Mouse (Mus musculus) midbrain, embryonic 14.5 days (tissue): Measurements from ENCODE around the gene Mettl24. TPM values are rescaled to one million over a fixed set of nuclear protein-coding genes. Genes with fewer than 3 reads are reported as not detected.

ENCODE experiments used
- ATAC-seq: fragments of 200-750 bp; cut with Nextera tagmentation; 2 replicates; pipeline ENCODE4 v1.8.0; 2017; ENCODE audit warnings: moderate number of reproducible peaks, moderate library complexity; ENCODE audit not compliant: low FRiP score, low TSS enrichment
- DNase-seq: peaks from one replicate; pipeline ENCODE4 v3.0.0-alpha.2; 2015
- H3K27ac ChIP-seq: fragments of 300-500 bp; sonication (generic); replicated peaks from 2 replicates; pipeline ENCODE4 v1.5.1; 2014; ENCODE audit warnings: mild to moderate bottlenecking, low read depth, low read length, moderate library complexity
- H3K27me3 ChIP-seq: fragments of 300-500 bp; sonication (generic); 2 replicates; pipeline ENCODE4 v1.6.1; 2014; ENCODE audit warnings: low read length, control low read depth, mixed read lengths; ENCODE audit not compliant: control insufficient read depth, insufficient read depth
- H3K36me3 ChIP-seq: fragments of 300-500 bp; sonication (generic); 2 replicates; pipeline ENCODE4 v1.6.1; 2014; ENCODE audit warnings: low read length, control low read depth; ENCODE audit not compliant: control insufficient read depth, insufficient read depth
- H3K4me1 ChIP-seq: fragments of 300-500 bp; sonication (generic); 2 replicates; pipeline ENCODE4 v1.6.1; 2014; ENCODE audit warnings: mild to moderate bottlenecking, antibody characterized with exemption, low read length, control low read depth; ENCODE audit not compliant: control insufficient read depth, insufficient read depth
- H3K4me2 ChIP-seq: fragments of 300-500 bp; sonication (generic); 2 replicates; pipeline ENCODE4 v1.6.1; 2014; ENCODE audit warnings: mild to moderate bottlenecking, low read length, moderate library complexity
- H3K4me3 ChIP-seq: fragments of 300-500 bp; sonication (generic); replicated peaks from 2 replicates; pipeline ENCODE4 v1.5.1; 2014; ENCODE audit warnings: low read depth, low read length
- H3K9ac ChIP-seq: fragments of 300-500 bp; sonication (generic); replicated peaks from 2 replicates; pipeline ENCODE4 v1.6.1; 2014; ENCODE audit warnings: mild to moderate bottlenecking, low read length, moderate library complexity
- H3K9me3 ChIP-seq: fragments of 300-500 bp; sonication (generic); 2 replicates; pipeline ENCODE4 v1.6.1; 2016; ENCODE audit warnings: low read length, control low read depth, mixed read lengths; ENCODE audit not compliant: control insufficient read depth
- WGBS: fragments of 180-500 bp; shearing (Covaris S2); extraction: QIAGEN DNeasy Blood & Tissue Kit; methylation state at CpG from one replicate; pipeline ENCODE4 v1.1.7; 2014; 5-methylcytosine and 5-hydroxymethylcytosine counted together
- polyA plus RNA-seq: library from polyadenylated mRNA; unstranded; fragments of >200 nt; fragmentation: Nextera tagmentation; extraction: Ambion mirVana; gene quantifications from 2 replicates; pipeline ENCODE4 v1.2.1, GENCODE M21; 2014

The Mettl24 gene
- polyA plus RNA-seq, 1 experiment from 2014 or later, result 0.41 TPM

- H3K4me2 ChIP-seq, result no peak overlapping the region
- WGBS, result 80% methylated on average over 6 of the region's 6 CpGs
- peaks cover 9% of the 10 kb centered on the region for H3K4me1 ChIP-seq
- H3K9me3 ChIP-seq, result no peaks in the 10 kb centered on the region
- H3K9ac ChIP-seq, result no peak overlapping the region
- no peaks in the 10 kb centered on the region for H3K36me3 ChIP-seq
- no peak overlapping the region for H3K4me3 ChIP-seq
- peak overlapping the region; percentile 39; the same call in 1 of the 2 replicates for H3K27ac ChIP-seq
- DNase-seq (no peak), ATAC-seq (no peak)
- H3K27me3 ChIP-seq, result no peaks in the 10 kb centered on the region
These were observed 5.2 kb downstream of the Mettl24 start for GRCm38 (mm10) chr10:40688266-40688665.

- no peak for ATAC-seq
- 36% methylated on average over 1 of the region's 1 CpGs for WGBS
These were observed 5.8 kb downstream of the Mettl24 start for GRCm38 (mm10) chr10:40688873-40689272.

GRCm38 (mm10) chr10:40698652-40699051, 15.6 kb downstream of the Mettl24 start:
- no peaks in the 10 kb centered on the region for H3K27me3 ChIP-seq
- WGBS, result 73% methylated on average over 4 of the region's 4 CpGs
- DNase-seq (no peak), ATAC-seq (no peak)
- H3K4me1 ChIP-seq, result no peaks in the 10 kb centered on the region
- H3K9ac ChIP-seq, result no peak overlapping the region
- no peak overlapping the region for H3K4me3 ChIP-seq
- H3K27ac ChIP-seq, result no peak overlapping the region
- H3K36me3 ChIP-seq, result no peaks in the 10 kb centered on the region
- H3K9me3 ChIP-seq, result no peaks in the 10 kb centered on the region
- H3K4me2 ChIP-seq, result no peak overlapping the region

More at GRCm38 (mm10) chr10:40688873-40689272, 5.8 kb downstream of the Mettl24 start:
- Histone ChIP-seq H3K4me1 (peaks cover 3% of the 10 kb centered on the region), H3K27ac (peak overlapping the region; percentile 53), H3K4me3 (no peak overlapping the region), H3K4me2 (no peak overlapping the region), H3K27me3 (no peaks in the 10 kb centered on the region), H3K9ac (no peak overlapping the region), H3K9me3 (no peaks in the 10 kb centered on the region), H3K36me3 (no peaks in the 10 kb centered on the region)
- peak; percentile 46 for DNase-seq

GRCm38 (mm10) chr10:40711127-40711526, 28.0 kb downstream of the Mettl24 start:
- H3K27ac ChIP-seq, result no peak overlapping the region
- no peak overlapping the region for H3K9ac ChIP-seq
- H3K4me1 ChIP-seq, result no peaks in the 10 kb centered on the region
- no peak overlapping the region for H3K4me2 ChIP-seq
- H3K27me3 ChIP-seq, result no peaks in the 10 kb centered on the region
- no peak for ATAC-seq
- no peak overlapping the region for H3K4me3 ChIP-seq
- H3K9me3 ChIP-seq, result no peaks in the 10 kb centered on the region
- H3K36me3 ChIP-seq, result no peaks in the 10 kb centered on the region
- WGBS, result 87% methylated on average over 7 of the region's 7 CpGs
- no peak for DNase-seq

GRCm38 (mm10) chr10:40713018-40713608, 30.0 kb downstream of the Mettl24 start:
- Histone ChIP-seq H3K27me3 (no peaks in the 10 kb centered on the region), H3K9ac (no peak overlapping the region), H3K4me1 (no peaks in the 10 kb centered on the region), H3K9me3 (no peaks in the 10 kb centered on the region), H3K27ac (no peak overlapping the region), H3K4me2 (no peak overlapping the region), H3K4me3 (no peak overlapping the region), H3K36me3 (no peaks in the 10 kb centered on the region)
- ATAC-seq, result no peak; the same call in 1 of the 2 replicates
- 38% methylated on average over 9 of the region's 9 CpGs for WGBS
- DNase-seq, result no peak

- H3K4me3 ChIP-seq, result no peak overlapping the region
- no peak overlapping the region for H3K4me2 ChIP-seq
- no peaks in the 10 kb centered on the region for H3K9me3 ChIP-seq
- ATAC-seq (no peak), DNase-seq (no peak)
- no peaks in the 10 kb centered on the region for H3K4me1 ChIP-seq
- no peak overlapping the region for H3K27ac ChIP-seq
- H3K36me3 ChIP-seq, result no peaks in the 10 kb centered on the region
- H3K9ac ChIP-seq, result no peak overlapping the region
- whole genome bisulfite sequencing, result 86% methylated on average over 9 of the region's 9 CpGs
- H3K27me3 ChIP-seq, result no peaks in the 10 kb centered on the region
These were observed 30.7 kb downstream of the Mettl24 start for GRCm38 (mm10) chr10:40713829-40714228.

GRCm38 (mm10) chr10:40715151-40715550, 32.1 kb downstream of the Mettl24 start:
- 92% methylated on average over 4 of the region's 4 CpGs for WGBS
- no peaks in the 10 kb centered on the region for H3K9me3 ChIP-seq
- no peak for ATAC-seq
- no peak overlapping the region for H3K4me2 ChIP-seq
- no peak overlapping the region for H3K4me3 ChIP-seq
- H3K4me1 ChIP-seq, result no peaks in the 10 kb centered on the region
- H3K36me3 ChIP-seq, result no peaks in the 10 kb centered on the region
- no peak overlapping the region for H3K9ac ChIP-seq
- no peak overlapping the region for H3K27ac ChIP-seq
- H3K27me3 ChIP-seq, result no peaks in the 10 kb centered on the region
- no peak for DNase-seq

GRCm38 (mm10) chr10:40716296-40716695, 33.2 kb downstream of the Mettl24 start:
- Histone ChIP-seq H3K4me2 (no peak overlapping the region), H3K4me3 (no peak overlapping the region), H3K4me1 (no peaks in the 10 kb centered on the region), H3K27ac (no peak overlapping the region), H3K36me3 (no peaks in the 10 kb centered on the region), H3K9me3 (no peaks in the 10 kb centered on the region), H3K9ac (no peak overlapping the region), H3K27me3 (no peaks in the 10 kb centered on the region)
- no peak for ATAC-seq
- DNase-seq, result no peak
- WGBS, result 78% methylated on average over 8 of the region's 8 CpGs

- no peak overlapping the region for H3K27ac ChIP-seq
- H3K36me3 ChIP-seq, result no peaks in the 10 kb centered on the region
- H3K27me3 ChIP-seq, result no peaks in the 10 kb centered on the region
- 86% methylated on average over 3 of the region's 3 CpGs for WGBS
- H3K4me2 ChIP-seq, result no peak overlapping the region
- H3K9me3 ChIP-seq, result no peaks in the 10 kb centered on the region
- no peak overlapping the region for H3K9ac ChIP-seq
- H3K4me3 ChIP-seq, result no peak overlapping the region
- no peaks in the 10 kb centered on the region for H3K4me1 ChIP-seq
- DNase-seq (no peak), ATAC-seq (no peak)
These were observed 33.6 kb downstream of the Mettl24 start for GRCm38 (mm10) chr10:40716713-40717112.
